Mouse (Mus musculus) liver, embryonic 13.5 days (tissue): ENCODE data around the gene Hsd17b6. TPM values are rescaled to one million over a fixed set of nuclear protein-coding genes. Genes with fewer than 3 reads are reported as not detected.

ENCODE experiments used
- ATAC-seq: fragments of 200-750 bp; cut with Nextera tagmentation; 2 replicates; pipeline ENCODE4 v1.8.0; 2017; ENCODE audit warnings: low read depth, mild to moderate bottlenecking, moderate number of reproducible peaks, moderate library complexity
- DNase-seq: peaks from one replicate; pipeline ENCODE4 v3.0.0; 2022
- H3K27ac ChIP-seq: fragments of 300-500 bp; sonication (generic); 2 replicates; pipeline ENCODE4 v1.5.1; 2015; ENCODE audit warnings: moderate library complexity, mild to moderate bottlenecking, inconsistent platforms
- H3K27me3 ChIP-seq: fragments of 300-500 bp; sonication (generic); 2 replicates; pipeline ENCODE4 v1.6.1; 2015; ENCODE audit warnings: mild to moderate bottlenecking, inconsistent platforms
- H3K36me3 ChIP-seq: fragments of 300-500 bp; sonication (generic); 2 replicates; pipeline ENCODE4 v1.6.1; 2015; ENCODE audit warnings: mild to moderate bottlenecking, inconsistent platforms
- H3K4me1 ChIP-seq: fragments of 300-500 bp; sonication (generic); replicated peaks from 2 replicates; pipeline ENCODE4 v1.6.1; 2015; ENCODE audit warnings: inconsistent platforms
- H3K4me2 ChIP-seq: fragments of 300-500 bp; sonication (generic); 2 replicates; pipeline ENCODE4 v1.6.1; 2015; ENCODE audit warnings: inconsistent platforms, mild to moderate bottlenecking, moderate library complexity
- H3K4me3 ChIP-seq: fragments of 300-500 bp; sonication (generic); replicated peaks from 2 replicates; pipeline ENCODE4 v1.5.1; 2015; ENCODE audit warnings: mild to moderate bottlenecking, inconsistent platforms
- H3K9ac ChIP-seq: fragments of 300-500 bp; sonication (generic); 2 replicates; pipeline ENCODE4 v1.6.1; 2015; ENCODE audit warnings: mild to moderate bottlenecking, inconsistent platforms
- H3K9me3 ChIP-seq: fragments of 300-500 bp; sonication (generic); replicated peaks from 2 replicates; pipeline ENCODE4 v1.6.1; 2016; ENCODE audit warnings: inconsistent platforms
- WGBS: fragments of 180-500 bp; shearing (Covaris S2); methylation state at CpG from one replicate; pipeline ENCODE4 v1.1.7; 2015; ENCODE audit not compliant: insufficient replicate concordance; 5-methylcytosine and 5-hydroxymethylcytosine counted together
- polyA plus RNA-seq: library from polyadenylated mRNA; unstranded; fragments of >200 nt; fragmentation: Nextera tagmentation; extraction: Ambion mirVana; gene quantifications from 2 replicates; pipeline ENCODE4 v1.2.1, GENCODE M21; 2015

Hsd17b6 gene
- polyA plus RNA-seq, 1 experiment from 2014 or later = not detected

DNA sequence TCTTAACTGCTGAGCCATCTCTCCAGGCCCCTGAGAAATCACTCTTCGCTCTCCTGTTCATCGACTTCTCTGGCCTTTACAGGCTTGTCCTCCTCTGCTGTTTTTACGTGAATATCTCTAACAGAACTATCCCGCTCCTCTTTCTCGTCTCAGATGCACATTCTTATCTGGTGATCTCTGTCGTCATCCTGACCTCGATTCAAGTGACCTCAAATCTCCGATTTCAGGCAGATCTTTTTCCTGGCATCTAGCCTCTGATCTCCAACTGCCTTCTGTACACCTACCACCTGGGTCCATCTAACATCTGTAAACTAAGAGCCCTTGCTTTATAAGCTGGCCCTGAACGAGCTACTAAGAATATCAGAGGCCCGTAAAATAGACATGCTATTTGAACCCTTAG is 2.5 kb downstream of the Hsd17b6 start:
- Histone ChIP-seq H3K27ac (no peak overlapping the region), H3K4me2 (no peak overlapping the region), H3K27me3 (no peaks in the 10 kb centered on the region), H3K36me3 (no peaks in the 10 kb centered on the region), H3K4me1 (no peaks in the 10 kb centered on the region), H3K9ac (no peak overlapping the region), H3K9me3 (no peaks in the 10 kb centered on the region), H3K4me3 (no peak overlapping the region)
- DNase-seq (no peak), ATAC-seq (no peak)
- 56% methylated on average over 10 of the region's 10 CpGs for WGBS

DNA sequence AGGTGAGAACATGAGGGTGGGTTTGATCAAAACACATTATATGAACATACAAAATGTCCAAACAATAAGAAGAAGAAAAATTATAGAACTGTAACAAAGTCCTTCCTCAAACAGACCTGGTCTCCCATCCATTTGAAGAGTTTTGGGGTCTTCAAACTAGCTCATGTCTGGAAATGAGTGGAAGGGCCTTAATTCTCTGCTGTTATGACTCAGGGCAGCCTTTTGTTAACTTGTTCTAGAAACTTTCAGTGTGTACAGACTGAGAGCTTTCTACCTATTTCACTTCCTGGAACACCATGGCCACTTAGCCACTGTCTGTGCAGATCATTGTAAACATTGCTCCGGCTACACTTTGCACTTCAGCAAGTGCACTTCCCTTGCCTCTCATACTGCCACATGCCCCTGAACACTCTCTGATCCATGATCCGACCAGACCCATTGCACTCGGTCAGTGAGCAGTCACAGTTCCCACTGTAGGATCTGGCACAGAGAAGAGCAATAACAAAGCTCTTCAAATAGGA is 4.1 kb downstream of the Hsd17b6 start:
- Histone ChIP-seq H3K4me3 (no peak overlapping the region), H3K9ac (no peak overlapping the region), H3K36me3 (no peaks in the 10 kb centered on the region), H3K4me2 (no peak overlapping the region), H3K9me3 (no peaks in the 10 kb centered on the region; the same call in 1 of the 2 replicates), H3K27me3 (no peaks in the 10 kb centered on the region), H3K4me1 (no peaks in the 10 kb centered on the region), H3K27ac (no peak overlapping the region)
- ATAC-seq (no peak), DNase-seq (no peak)
- WGBS = 46% methylated on average over 3 of the region's 3 CpGs

DNA sequence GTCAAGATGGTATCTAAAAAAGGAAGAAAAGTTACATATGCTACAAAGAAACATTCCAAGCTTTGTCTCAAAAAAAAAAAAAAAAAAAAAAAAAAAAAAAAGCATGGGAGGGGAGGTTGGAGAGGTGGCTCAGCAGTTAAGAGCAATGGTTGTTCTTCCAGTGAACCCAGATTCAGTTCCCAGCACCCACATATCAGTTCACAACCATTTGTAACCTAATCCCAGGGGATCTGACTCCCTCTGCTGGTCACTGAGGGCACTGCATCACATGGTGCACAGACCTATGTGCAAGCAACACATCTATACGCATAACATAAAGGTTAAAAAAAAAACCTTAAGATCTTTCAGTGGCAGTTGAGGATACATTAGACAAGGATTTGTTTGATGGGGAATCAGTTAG is 9.2 kb downstream of the Hsd17b6 start:
- no peak for DNase-seq
- Histone ChIP-seq H3K4me2 (no peak overlapping the region), H3K4me3 (no peak overlapping the region), H3K4me1 (no peaks in the 10 kb centered on the region), H3K27me3 (no peaks in the 10 kb centered on the region), H3K9ac (no peak overlapping the region), H3K36me3 (no peaks in the 10 kb centered on the region), H3K27ac (no peak overlapping the region), H3K9me3 (no peaks in the 10 kb centered on the region; the same call in 1 of the 2 replicates)
- WGBS = 86% methylated on average over 1 of the region's 1 CpGs
- ATAC-seq = no peak

DNA sequence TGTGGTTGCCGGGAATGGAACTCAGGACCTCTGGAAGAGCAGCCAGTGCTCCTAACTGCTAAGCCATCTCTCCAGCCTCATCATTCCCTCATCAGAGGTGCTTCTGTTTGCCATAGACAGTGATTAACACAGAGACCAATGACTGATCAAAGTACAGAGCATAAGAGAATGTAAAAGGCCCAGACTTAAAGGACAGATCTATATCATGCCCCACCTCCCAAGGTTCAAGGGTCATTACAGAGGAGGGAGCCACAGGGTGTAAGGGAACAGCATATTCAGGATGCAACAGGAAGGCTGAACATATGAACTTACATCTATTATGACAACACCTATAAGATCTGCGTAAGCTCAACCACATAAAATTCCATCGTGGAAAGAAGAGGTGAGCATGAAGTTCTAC is 10.7 kb downstream of the Hsd17b6 start:
- H3K4me2 ChIP-seq = no peak overlapping the region
- DNase-seq (no peak), ATAC-seq (0 out of 2 replicates have a peak, but pooled peaks have one; percentile 20)
- no peak overlapping the region for H3K27ac ChIP-seq
- H3K4me1 ChIP-seq = no peaks in the 10 kb centered on the region
- H3K9ac ChIP-seq = no peak overlapping the region
- H3K9me3 ChIP-seq = no peaks in the 10 kb centered on the region; the same call in 1 of the 2 replicates
- no peaks in the 10 kb centered on the region for H3K36me3 ChIP-seq
- H3K4me3 ChIP-seq = no peak overlapping the region
- 70% methylated on average over 3 of the region's 3 CpGs for WGBS
- H3K27me3 ChIP-seq = no peaks in the 10 kb centered on the region

DNA sequence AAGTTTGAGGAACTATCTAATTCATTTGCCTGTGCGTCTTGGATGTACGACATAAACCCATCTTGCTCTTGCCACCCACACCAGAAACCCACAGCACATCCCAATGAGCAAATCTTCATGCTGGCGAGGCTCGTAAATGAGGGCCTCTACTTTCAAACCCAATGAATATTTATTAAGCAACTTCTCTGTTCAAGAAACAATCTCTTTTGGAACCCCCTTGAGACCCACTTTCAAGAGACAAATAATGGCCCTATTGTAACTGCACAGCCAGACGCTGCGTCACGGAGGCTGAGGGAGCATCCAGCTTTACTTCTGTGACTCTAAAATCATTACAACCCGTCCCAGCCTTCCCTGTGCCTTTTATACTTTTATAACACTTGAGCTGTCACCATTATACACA is 21.8 kb downstream of the Hsd17b6 start:
- Histone ChIP-seq H3K9ac (no peak overlapping the region), H3K36me3 (no peaks in the 10 kb centered on the region), H3K9me3 (no peaks in the 10 kb centered on the region), H3K27me3 (no peaks in the 10 kb centered on the region), H3K4me3 (no peak overlapping the region), H3K27ac (no peak overlapping the region), H3K4me2 (no peak overlapping the region), H3K4me1 (no peaks in the 10 kb centered on the region)
- 68% methylated on average over 8 of the region's 8 CpGs for WGBS
- ATAC-seq (no peak), DNase-seq (no peak)

DNA sequence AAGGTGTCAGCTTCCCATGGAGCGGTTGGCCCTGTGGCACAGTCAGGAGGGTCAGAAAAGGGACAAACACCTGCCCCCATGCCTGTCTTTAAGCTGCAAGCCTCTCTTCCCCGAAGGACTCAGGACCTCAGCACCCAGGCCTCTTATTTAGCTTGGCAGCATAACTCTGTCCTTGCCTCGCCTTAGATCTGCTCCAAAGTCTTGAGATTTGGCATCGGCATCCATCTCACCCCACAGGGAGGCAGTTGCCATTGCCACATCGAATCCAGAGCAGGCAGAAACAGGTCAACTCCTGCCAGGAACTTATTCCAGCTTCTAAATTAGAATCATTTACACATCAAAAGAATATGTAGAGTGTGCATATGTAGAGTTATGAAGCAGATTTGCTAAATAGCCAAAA is 22.8 kb downstream of the Hsd17b6 start:
- H3K36me3 ChIP-seq = no peaks in the 10 kb centered on the region
- WGBS = 60% methylated on average over 5 of the region's 5 CpGs
- no peak overlapping the region for H3K9ac ChIP-seq
- DNase-seq = no peak
- H3K4me1 ChIP-seq = no peaks in the 10 kb centered on the region
- H3K4me2 ChIP-seq = no peak overlapping the region
- no peaks in the 10 kb centered on the region for H3K27me3 ChIP-seq
- ATAC-seq = no peak
- no peaks in the 10 kb centered on the region for H3K9me3 ChIP-seq
- no peak overlapping the region for H3K4me3 ChIP-seq
- no peak overlapping the region for H3K27ac ChIP-seq

DNA sequence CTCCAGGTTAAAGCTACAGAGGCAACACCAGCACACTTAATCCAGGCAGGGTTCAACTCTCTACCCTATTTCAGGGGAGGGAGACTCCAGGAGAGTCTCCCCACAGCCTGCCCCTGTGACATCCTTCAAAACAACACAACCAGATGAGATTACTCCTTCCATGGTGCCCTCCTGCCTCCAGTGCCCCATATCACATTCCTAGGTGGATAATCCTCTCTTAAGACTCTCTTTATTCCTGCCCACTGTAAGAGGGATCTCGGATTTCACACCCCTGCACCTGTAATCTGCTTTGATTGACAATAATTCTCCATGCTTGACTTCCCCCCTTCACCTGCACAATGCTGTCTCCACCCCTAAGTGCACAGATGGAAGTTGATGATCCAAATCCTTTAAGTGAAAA is 31.9 kb downstream of the Hsd17b6 start:
- no peaks in the 10 kb centered on the region for H3K9me3 ChIP-seq
- WGBS = 11% methylated on average over 1 of the region's 1 CpGs

DNA sequence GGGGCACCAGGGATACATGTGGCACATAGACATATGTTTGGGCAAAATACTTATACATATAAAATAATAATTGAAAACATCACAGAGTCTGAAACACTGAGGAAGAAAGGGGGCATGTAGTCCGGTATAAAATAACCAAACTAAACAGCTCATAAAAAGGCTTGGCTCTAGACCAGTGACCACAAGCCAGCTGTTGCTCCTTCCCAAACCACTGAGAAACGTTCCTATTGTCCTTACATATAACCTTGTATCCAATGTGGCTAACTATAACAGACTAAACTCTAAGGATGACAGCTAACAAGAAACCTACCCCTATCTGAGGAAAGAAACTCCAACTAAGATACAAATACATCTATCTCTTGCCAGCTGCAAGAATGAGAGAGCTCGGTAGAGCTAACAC is 33.3 kb downstream of the Hsd17b6 start:
- H3K9me3 ChIP-seq = no peaks in the 10 kb centered on the region
- H3K27me3 ChIP-seq = no peaks in the 10 kb centered on the region
- no peak overlapping the region for H3K9ac ChIP-seq
- DNase-seq (no peak), ATAC-seq (no peak)
- peaks cover 15% of the 10 kb centered on the region for H3K4me1 ChIP-seq
- no peak overlapping the region for H3K4me2 ChIP-seq
- H3K36me3 ChIP-seq = no peaks in the 10 kb centered on the region
- no peak overlapping the region for H3K27ac ChIP-seq
- 60% methylated on average over 3 of the region's 3 CpGs for WGBS
- H3K4me3 ChIP-seq = no peak overlapping the region

More for the DNA sequence above, 31.9 kb downstream of the Hsd17b6 start:
- Histone ChIP-seq H3K27me3 (no peaks in the 10 kb centered on the region), H3K4me2 (no peak overlapping the region), H3K27ac (no peak overlapping the region), H3K9ac (no peak overlapping the region), H3K4me3 (no peak overlapping the region), H3K36me3 (no peaks in the 10 kb centered on the region), H3K4me1 (peaks cover 1% of the 10 kb centered on the region; the same call in 1 of the 2 replicates)
- no peak for DNase-seq
- no peak for ATAC-seq

DNA sequence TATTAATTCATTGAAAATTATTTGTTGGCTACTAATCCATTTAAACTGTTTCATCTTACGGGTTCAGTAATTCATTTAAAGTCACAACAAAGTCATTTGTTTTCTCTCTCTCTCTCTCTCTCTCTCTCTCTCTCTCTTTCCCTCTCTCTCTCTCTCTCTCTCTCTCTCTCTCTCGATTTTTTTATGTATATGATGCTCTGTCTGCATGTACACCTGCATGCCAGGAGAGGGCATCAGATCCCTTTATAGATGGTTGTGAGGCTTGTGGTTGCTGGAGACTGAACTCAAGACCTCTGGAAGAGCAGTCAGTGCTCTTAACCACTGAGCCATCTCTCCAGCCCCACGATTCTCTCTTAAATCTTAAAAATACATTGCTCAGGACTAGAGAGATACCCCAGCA is 36.3 kb downstream of the Hsd17b6 start:
- 49% methylated on average over 3 of the region's 3 CpGs for WGBS
- no peaks in the 10 kb centered on the region for H3K27me3 ChIP-seq
- H3K27ac ChIP-seq = no peak overlapping the region
- no peak overlapping the region for H3K4me2 ChIP-seq
- no peaks in the 10 kb centered on the region for H3K9me3 ChIP-seq
- H3K9ac ChIP-seq = no peak overlapping the region
- DNase-seq = no peak
- no peaks in the 10 kb centered on the region for H3K36me3 ChIP-seq
- H3K4me1 ChIP-seq = peaks cover 15% of the 10 kb centered on the region
- ATAC-seq = no peak
- H3K4me3 ChIP-seq = no peak overlapping the region

DNA sequence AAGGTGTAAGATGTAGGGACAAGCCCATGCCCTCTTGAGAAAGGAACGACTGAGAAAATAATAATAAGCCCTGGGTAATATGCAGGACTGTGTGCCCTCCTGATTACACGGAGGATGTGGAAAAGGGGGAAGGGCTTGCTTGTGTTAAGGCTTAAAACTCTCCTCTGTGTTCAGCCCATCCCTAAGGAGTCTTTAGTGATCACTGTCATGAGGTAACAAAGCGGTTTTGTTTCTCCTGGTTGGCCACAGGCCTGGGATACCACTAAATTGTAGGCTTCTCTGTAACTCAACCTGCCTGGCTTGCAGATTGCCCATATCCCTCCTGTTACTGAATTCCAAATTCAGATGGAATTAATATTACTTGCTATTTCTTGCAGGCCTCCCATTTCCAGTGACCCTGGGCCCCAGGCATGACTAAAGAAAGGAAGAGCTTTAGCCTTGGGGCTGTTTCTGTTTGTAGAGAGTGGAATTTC is 37.0 kb downstream of the Hsd17b6 start:
- H3K36me3 ChIP-seq = no peaks in the 10 kb centered on the region
- DNase-seq = no peak
- no peak overlapping the region for H3K9ac ChIP-seq
- no peaks in the 10 kb centered on the region for H3K27me3 ChIP-seq
- no peak overlapping the region for H3K4me2 ChIP-seq
- H3K4me3 ChIP-seq = no peak overlapping the region
- peaks cover 15% of the 10 kb centered on the region for H3K4me1 ChIP-seq
- WGBS = 55% methylated on average over 3 of the region's 3 CpGs
- no peaks in the 10 kb centered on the region for H3K9me3 ChIP-seq
- no peak for ATAC-seq
- H3K27ac ChIP-seq = no peak overlapping the region

DNA sequence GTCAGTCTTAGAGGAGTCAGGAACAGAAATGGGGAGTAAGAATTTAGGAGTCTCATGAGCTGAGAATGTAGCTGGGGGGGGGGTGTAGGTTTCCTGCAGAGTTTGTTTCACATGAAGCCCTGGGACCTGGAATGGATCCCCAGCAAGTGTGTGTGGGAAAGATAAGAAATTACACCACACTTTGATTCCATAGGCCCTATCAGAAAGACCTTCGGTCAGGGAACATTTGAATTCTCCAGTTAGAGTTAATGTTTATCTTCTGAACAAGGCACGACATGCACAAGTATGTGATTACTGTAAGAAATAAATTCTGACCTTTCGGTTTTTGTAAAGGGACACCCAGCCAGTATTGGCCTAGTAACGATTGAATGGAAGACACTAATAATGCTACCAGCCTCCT is 37.6 kb downstream of the Hsd17b6 start:
- ATAC-seq (peak; percentile 50; the same call in 1 of the 2 replicates), DNase-seq (no peak)
- 15% methylated on average over 4 of the region's 4 CpGs for WGBS
- peaks cover 15% of the 10 kb centered on the region for H3K4me1 ChIP-seq
- H3K27me3 ChIP-seq = no peaks in the 10 kb centered on the region
- peak overlapping the region; percentile 10; the same call in 1 of the 2 replicates for H3K27ac ChIP-seq
- no peak overlapping the region for H3K4me3 ChIP-seq
- H3K4me2 ChIP-seq = no peak overlapping the region
- no peaks in the 10 kb centered on the region for H3K36me3 ChIP-seq
- no peak overlapping the region for H3K9ac ChIP-seq
- H3K9me3 ChIP-seq = no peaks in the 10 kb centered on the region

DNA sequence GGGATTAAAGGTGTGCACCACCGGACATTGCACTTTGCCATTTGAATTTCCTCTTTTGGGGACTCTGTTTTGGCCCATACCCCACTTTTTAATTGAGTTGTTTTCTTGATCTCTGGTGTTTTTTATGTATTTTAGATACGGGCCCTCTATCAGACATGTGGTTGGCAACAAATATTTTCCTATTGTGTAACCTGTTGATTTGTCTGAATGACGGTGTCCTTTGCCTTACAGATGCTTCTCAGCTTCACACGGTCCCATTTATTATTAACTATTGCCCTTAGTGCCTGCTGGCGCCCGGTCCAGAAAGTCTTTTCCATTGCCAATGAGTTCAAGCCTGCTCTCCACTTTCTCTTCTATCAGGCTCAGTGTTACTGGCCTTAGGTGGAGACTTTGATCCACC is 40.9 kb downstream of the Hsd17b6 start:
- Histone ChIP-seq H3K9ac (no peak overlapping the region), H3K27me3 (no peaks in the 10 kb centered on the region), H3K27ac (no peak overlapping the region), H3K4me2 (no peak overlapping the region), H3K36me3 (no peaks in the 10 kb centered on the region), H3K9me3 (no peaks in the 10 kb centered on the region), H3K4me3 (no peak overlapping the region), H3K4me1 (peaks cover 15% of the 10 kb centered on the region)
- 68% methylated on average over 6 of the region's 6 CpGs for WGBS
- DNase-seq (no peak), ATAC-seq (no peak)
